Mouse (Mus musculus) gastrocnemius, postnatal 36 days (tissue): ENCODE data around the gene 1700012B09Rik. TPM values are rescaled to one million over a fixed set of nuclear protein-coding genes. Genes with fewer than 3 reads are reported as not detected.

ENCODE experiments used
- DNase-seq, 2 experiments: peaks; one replicate each; pipeline ENCODE4 v3.0.0; 2022
- intact Hi-C: fragments of 180-260 bp; cut with DNase I; formaldehyde crosslinking; loops from one replicate; pipeline ENCODE4 v1.15.1; 2025
- total RNA-seq, 2 experiments: library from RNA; stranded (reverse); gene quantifications; 2 replicates each; pipeline ENCODE4 v1.2.3; 2021

1700012B09Rik gene
- total RNA-seq, 2 experiments from 2014 or later: not detected

DNA sequence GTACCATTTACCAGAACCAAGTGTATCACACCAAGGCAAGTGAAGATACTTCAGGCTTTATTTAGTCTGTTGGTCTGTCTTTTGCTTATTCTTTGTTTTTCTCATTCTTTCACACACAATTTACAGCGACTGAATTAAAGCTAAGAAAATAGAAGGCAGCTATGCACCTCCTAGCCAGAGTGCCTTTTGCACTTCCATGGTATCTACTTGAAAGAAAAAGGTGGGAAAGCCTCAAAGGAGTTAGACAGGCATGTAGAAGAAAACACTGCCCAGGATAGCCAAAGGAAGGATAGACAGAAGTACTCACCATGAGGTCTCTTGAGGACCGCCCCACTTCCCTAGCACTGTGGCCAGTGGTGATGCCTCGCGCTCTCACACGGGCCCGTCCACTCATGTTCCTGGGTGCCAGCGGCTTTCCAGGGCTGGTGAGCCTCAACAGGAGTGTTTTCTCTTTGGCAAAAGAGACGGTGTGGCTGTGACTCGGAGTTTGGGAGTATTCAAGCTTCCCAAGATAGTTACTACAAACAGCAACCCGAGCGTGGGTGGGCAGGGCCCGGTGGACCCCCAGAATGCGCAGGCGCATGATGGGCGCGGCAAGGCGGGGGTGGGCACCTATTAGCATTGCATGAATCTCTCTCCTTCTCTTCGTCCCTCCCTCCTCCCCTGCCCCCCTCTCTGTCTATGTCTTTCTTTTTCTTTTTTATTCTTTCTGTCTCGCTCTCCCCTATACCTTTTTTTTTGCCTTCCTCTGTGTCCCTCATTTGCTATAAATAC, 30.5 kb downstream of the 1700012B09Rik start, which contains the start of gene Piwil4:
Gene Piwil4 (minus strand): TSS at position 583 of the 774 bp plus-strand sequence.
- intact Hi-C loops: no loop called here
- DNase-seq: no peak

DNA sequence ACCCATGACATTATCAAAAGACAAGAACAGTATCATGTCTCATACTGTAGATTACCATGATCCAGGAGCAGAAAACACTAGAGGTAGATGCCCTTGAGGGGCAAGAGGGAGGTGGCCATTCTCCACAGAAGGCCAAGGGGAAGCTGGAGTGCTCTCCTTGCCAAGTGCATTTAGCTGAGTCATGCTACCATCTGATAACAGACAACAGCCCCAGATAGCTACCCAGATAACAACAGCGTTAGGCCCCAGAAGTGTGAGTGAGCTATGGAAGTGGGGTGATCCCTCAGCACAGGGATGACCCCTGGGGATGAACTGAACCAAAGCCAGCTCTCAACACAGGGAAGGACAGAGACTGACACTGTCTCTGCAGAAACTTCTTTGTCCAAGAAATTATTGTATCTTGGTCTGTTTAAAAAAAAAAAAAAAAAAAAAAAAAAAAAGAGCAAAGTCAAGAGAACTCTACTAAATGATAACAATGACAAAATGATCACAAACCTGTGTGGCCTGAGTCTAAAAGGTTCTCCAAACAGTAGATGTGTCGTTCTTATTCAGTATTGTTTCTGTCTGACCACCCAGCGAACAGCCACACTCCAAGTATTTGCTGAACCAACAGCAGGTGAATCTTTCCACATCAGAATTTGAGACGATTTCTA, 31.2 kb downstream of the 1700012B09Rik start:
- DNase-seq: no peak

GRCm38 (mm10) chr9:14730941-14731541, 39.8 kb downstream of the 1700012B09Rik start:
- intact Hi-C loops: no loop called here
- no peak for DNase-seq

More for the DNA sequence above, 31.2 kb downstream of the 1700012B09Rik start:
- intact Hi-C loops: no loop called here

- intact Hi-C loops: no loop called here
- DNase-seq: no peak
These were observed 42.5 kb downstream of the 1700012B09Rik start for GRCm38 (mm10) chr9:14728365-14728764.

DNA sequence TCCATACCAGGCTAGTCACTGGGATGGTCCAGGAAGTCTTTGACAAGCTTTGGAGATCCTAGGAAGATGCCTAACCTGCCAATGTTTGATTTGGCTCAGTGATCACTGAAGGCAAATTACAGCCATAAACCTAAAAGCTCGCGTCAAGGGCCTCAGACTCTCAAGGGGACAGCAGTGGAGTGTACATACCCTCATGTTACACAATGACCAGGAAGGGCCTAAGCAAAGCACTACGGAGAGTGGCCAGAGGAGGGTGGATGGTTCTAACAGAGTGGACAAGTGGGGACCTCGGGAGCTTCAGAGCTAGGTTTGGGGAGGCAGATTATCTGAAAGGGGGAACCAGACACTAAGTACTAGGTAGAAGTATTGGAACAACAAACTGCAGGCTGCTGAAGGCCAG, 44.2 kb downstream of the 1700012B09Rik start:
- DNase-seq: no peak
- intact Hi-C loops: no loop called here

- intact Hi-C loops: no loop called here
- DNase-seq: no peak
These were observed 44.8 kb downstream of the 1700012B09Rik start for GRCm38 (mm10) chr9:14726005-14726404.

GRCm38 (mm10) chr9:14724755-14725420, 45.9 kb downstream of the 1700012B09Rik start:
- intact Hi-C loops: no loop called here
- DNase-seq: no peak

- DNase-seq: no peak
- intact Hi-C loops: no loop called here
These were observed 49.2 kb downstream of the 1700012B09Rik start for GRCm38 (mm10) chr9:14721610-14722009.

DNA sequence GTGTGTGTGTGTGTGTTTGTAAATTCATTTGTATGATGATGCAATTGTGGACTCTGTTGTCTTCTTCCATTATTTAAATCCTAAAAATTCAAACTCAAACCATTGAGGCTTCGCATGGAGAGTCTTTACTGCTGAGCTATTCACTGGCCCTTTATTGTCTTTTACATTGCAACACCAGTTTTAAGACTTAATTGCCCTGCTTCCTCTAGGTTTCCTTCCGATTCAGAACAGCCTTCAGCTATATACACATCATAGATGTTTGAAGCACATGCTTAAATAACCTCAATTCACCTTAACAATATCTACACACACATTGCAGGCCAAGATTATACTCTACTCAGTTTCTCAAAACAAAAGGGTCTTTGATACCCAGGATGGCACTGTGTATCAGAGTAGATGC, 50.4 kb downstream of the 1700012B09Rik start:
- intact Hi-C loops: no loop called here
- DNase-seq: no peak

- DNase-seq: no peak
- intact Hi-C loops: no loop called here
These were observed 52.5 kb downstream of the 1700012B09Rik start for GRCm38 (mm10) chr9:14718332-14718691.

DNA sequence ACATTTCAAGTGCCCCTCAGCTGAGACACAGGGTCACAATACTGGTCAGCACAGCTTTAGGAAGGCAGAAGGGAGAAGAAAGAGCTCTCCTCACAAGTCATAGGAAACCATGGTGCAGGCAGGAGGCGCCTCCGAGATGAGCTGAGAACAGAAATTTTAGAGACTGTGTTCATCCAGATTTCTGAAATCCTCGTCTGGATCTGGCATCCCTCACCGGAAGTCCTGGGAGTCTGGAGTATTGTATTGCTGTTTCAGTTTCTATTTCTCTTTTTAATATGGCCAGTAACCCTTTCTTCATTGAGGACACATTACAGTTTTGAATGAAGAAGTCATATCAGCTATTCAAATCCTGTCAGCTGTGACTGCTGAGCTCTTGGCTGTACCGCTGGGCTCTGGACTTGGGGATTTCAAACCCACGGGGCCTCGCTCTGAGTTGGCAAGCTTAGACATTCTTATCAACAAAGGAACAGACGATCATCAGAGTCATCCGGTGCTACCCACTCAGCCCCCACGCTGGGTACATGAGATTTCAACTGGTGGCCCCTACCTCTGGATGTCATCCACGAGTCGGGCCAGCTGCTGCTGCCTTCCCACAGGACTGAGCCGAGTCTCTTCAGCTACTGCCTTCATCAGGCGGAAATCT, 53.0 kb downstream of the 1700012B09Rik start:
- intact Hi-C loops: no loop called here

DNA sequence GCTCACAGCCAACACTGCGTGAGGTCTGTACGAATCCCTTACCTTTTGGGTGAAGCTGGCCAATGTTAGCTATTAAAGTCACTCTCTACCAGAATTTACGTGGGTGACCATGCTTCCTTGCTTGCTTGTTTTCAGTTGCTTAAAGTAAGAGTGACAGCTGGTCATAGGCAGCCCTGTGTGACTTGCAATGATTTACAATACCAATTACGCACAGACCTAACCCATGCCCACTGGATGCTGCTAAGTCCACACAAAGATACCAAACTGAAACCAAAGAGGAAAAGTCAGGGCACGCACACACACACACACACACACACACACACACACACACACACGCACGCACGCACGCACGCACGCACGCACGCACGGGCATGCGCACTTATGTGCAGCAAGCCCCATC, 55.6 kb downstream of the 1700012B09Rik start:
- intact Hi-C loops: no loop called here
- no peak for DNase-seq

More for the DNA sequence above, 53.0 kb downstream of the 1700012B09Rik start:
- DNase-seq: peak; percentile 16 to 25

- intact Hi-C loops: no loop called here
- no peak for DNase-seq
These were observed 59.9 kb downstream of the 1700012B09Rik start for GRCm38 (mm10) chr9:14710910-14711309.

Other genes with a start within 250 kb of the 1700012B09Rik start
- gene Amotl1, start 126.0 kb downstream of the 1700012B09Rik start, total RNA-seq: 100 to 1,000 TPM; 276 to 313 TPM
- not detected for gene Piwil4, start 30.3 kb downstream of the 1700012B09Rik start, total RNA-seq
- gene Fut4, start 18.6 kb downstream of the 1700012B09Rik start, total RNA-seq: under 1 TPM; 0.17 to 0.26 TPM
- 10 to 100 TPM in 1 of 2 experiments, 1 to 10 TPM in 1; 8.5 to 14.5 TPM for gene Mre11a, start 13.6 kb upstream of the 1700012B09Rik start, total RNA-seq
- gene Ankrd49, start 13.8 kb upstream of the 1700012B09Rik start, total RNA-seq: 1 to 10 TPM; 6.1 to 6.5 TPM
- not detected for gene Gpr83, start 89.2 kb upstream of the 1700012B09Rik start, total RNA-seq
- gene Izumo1r, start 132.9 kb upstream of the 1700012B09Rik start, total RNA-seq: not detected